Mouse (Mus musculus) thymus, postnatal 25 days (tissue): ENCODE data around the gene 1700001K19Rik.
"Not testable (repeated sequence)": the region's sequence is repeated elsewhere in the genome, so short reads cannot be mapped to it uniquely, and the experiment has no call there.

ENCODE experiments used
- DNase-seq: peaks from one replicate; pipeline ENCODE4 v3.0.0; 2022

1700001K19Rik gene

DNA sequence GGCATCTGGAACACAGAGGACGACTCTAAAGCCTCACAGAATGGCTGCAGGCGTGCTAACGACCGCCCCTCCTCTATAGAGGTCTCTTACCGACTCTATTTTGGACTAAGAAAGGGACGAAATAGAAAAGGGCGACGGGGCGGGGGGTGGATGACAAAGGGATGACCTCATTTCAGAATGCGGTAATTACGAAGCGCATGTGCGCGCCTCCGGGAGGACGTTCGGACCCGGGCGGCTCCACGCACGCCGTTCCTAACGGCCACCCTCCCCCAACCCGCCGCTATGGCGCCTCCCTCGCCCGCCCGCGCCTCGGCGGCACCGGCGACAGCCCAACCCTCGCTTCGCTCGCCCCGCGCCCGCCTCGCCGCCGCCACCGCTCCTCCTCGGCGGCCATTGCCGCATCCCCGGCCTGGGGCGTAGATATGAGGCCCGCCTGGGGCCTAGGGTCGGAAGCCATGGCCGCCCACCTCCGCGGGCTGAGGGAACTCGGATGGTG lies 13.3 kb upstream of the 1700001K19Rik start:
- no peak for DNase-seq

DNA sequence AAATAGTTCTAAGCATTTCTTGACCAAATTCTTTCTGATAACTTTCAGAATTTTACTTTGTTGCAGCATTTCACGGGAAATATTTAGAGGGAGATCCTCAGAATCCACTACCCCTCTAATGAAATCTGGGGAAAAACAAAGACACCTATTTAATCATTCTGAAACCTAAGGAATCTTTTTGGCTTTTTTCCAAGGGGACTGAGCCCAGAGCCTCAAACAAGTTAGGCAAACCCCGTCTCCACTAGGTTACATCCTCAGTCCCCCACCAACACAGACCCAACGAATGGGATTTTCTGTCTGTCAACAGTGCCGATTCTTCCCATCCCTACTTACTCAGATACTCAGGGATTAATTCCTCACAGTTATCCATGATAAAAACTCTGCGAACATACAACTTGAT lies 11.0 kb upstream of the 1700001K19Rik start:
- DNase-seq: not testable (repeated sequence)

DNA sequence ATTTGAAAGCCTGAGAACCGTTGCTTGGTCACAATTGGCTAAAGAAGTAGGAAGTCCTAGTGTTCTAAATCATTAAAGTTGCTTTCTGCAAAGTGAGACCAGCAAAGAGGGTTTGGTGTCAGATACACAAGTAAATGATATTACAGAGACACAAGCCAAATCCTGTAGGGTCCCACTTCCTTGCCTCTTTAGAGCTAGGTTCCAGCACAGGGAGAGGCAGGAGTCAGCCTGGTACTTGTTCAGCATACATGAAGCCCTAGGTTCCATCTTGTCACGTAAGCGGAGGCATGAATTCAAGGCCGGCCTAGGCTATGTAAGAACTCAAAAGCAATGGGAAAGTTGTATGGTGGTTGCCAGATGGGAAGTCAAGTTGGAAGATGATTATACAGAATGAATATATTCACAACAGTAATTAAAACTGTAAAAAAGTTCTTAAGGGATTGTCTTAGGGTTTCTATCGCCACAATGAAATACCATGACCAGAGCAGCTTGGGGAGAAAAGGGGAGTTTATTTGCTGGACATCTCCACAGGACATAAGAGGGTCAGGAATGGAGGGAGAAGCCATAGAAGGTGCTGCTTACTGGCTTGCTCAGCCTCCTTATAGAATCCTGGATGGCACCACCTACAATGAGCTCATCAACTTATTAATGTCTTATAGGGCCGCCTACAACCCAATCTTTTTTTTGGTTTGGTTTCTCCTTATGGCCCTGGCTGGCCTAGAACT lies 7.7 kb upstream of the 1700001K19Rik start:
- no peak for DNase-seq

DNA sequence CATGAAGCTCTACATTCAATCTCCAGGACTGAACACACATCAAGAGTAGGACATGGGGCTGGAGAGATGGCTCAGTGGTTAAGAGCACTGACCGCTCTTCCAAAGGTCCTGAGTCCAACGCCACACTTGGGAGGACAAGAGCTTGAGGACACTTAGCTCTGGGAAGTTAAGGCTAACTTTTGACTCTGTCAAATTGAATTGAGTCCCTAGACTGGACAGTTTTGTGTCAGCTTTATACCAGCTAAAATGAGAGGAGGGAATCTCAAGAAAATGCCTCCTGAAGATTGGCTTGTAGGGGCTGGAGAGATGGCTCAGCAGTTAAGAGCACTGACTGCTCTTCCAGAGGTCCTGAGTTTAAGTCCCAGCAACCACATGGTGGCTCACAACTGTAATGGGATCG lies 6.5 kb upstream of the 1700001K19Rik start:
- not testable (repeated sequence) for DNase-seq

DNA sequence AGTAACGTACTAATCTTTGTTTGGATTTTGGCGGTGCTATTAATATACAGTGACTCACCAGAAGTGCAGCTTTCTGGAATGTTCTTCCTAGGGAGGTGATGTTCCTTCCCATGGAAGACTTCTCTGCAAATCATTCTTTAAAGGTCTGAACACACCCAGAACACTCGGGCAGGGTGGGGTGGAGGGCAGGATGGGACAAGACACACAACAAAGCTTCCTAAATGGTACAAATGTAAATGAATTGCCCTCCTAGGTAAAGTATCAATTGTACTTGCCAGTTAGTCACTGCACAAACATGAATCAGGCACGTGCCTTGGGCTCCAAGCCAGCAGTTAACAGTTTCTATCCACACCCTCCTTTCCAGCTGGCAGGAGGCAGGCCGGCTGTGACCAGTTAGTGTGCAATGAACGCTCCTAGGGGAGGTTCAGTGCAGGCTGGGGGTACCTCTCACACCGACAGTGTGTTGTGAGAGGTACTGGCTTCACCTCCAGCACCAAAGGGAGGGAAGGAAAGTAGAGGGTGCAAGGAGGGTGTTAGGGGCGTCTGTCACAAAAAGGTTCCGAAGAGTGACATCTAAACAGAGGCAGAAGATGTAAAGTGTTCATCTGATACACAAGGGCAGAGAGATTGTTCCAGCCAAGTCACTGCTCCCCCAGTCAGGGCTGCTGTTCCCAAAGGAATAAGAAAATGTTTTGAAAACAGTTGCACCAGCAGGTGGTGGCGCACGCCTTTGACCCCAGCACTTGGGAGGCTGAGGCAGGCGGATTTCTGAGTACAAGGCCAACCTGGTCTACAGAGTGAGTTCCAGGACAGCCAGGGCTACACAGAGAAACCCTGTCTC lies 5.7 kb upstream of the 1700001K19Rik start:
- DNase-seq: no peak

DNA sequence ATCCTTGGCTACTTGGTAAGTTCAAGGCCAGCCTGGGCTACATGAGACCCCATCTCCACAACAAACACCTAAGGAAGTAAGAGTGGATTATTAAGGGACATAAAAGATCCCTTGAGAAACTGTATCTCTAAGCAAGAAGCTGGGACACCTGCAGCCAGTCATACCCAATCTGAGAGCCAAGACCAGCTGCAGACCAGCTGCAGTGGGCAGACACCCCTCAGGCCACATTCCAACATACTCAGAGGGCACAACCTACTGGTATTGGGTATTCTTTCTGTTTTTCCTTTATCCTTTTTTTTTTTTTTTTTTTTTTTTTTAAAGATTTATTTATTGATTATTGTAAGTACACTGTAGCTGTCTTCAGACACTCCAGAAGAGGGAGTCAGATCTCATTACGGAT lies 1.2 kb upstream of the 1700001K19Rik start:
- no peak for DNase-seq

DNA sequence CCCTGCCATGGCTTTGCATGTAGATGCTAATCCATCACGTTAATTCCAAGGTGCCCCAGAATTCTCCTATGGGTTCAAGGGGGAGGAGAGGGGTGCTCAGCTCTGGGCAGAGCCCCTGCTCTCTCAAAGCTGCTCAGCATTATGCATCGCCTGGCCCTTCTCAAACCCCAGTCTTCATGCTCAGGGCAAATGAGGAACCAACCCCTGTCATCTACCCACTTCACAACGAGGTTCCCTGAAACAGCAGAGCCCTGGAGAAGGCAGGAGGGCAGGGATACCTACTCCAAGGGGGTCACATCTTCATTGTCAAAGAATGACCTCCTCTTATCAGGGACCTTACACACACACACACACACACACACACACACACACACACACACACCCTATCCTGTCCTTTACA lies 541 bp downstream of the 1700001K19Rik start:
- DNase-seq: no peak

DNA sequence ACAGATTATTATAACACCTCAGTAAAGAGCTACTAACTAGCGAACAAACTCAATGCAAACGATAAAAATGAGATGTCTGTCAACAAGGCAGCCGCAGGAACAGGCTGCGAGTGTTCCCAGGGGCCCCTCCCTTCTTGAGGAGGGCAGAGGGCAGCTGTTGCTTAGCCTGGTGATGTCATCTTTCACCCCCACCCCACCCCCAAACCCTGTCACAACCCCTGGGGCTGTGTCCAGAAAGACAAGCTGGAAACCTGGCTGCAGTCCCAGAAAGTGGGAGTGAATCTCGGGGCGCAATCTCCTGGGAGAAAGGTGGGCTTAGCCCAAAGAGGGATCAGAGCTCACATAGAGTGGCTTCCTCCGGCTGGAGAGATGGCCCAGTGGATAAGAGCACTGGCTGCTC lies 1.2 kb downstream of the 1700001K19Rik start:
- DNase-seq: no peak

DNA sequence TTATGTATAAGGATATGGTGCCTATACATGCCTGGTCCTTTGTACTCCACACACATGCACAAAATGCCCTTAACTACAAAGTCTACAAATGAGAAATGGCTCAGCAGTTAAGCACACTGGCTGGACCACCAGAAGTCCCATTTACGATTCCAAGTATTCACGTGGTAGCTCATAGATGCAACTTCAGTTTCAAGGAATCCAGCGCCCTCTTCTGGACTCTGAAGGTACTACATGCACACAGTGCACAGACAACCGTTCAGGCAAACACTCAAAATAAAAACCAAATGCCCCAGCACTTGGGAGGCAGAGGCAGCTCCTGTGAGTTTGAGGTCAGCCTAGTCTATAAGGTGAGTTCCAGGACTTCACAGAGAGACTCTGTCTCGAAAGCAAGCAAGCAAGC lies 8.2 kb downstream of the 1700001K19Rik start:
- DNase-seq: peak; percentile 24

DNA sequence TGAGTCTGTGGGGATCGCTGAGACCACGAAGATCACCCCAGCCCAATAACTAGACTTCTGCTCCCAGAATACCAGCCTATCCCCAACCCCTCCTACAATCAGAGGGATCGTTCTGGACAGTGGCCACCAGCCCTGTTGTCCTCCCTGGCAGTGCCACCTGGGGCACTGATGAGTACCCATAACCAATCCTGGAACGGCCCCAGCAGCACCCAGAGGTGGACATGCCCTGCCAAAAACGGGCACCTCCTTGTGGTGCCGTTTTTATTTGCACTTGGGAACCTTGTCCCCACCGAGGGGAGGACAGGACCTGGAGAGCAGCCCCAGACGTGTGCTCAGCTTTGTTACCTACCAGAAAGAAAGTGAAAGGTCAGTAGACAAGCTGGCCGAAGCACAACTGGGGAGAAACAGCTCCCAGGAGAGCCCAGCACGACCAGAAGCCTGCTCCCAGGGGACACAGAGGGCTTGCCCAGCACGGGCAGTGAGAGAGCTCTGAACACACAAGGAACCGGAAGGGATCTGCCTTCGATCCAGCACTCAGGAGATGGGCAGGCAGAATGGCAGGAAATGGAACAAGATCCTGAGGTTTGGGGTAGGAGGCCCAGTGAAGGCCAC lies 14.8 kb downstream of the 1700001K19Rik start:
- DNase-seq: no peak

DNA sequence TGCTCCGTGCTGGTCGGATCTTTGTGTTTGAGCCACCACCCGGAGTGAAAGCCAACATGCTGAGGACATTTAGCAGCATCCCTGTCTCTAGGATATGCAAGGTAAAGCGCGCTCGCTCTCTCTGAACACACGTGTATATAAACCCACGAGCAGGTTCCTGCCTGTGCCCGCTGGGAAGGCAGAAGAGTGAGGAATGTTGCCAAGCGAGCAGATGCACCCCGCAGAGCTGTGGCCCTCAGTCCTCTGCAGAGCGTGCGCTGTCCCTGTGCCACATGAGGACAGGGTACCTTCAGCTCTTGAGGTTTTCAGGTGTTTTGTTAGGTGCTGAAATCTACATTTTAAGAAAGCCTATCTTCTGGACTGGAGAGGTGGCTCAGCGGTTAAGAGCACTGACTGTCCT lies 20.7 kb downstream of the 1700001K19Rik start:
- DNase-seq: no peak

DNA sequence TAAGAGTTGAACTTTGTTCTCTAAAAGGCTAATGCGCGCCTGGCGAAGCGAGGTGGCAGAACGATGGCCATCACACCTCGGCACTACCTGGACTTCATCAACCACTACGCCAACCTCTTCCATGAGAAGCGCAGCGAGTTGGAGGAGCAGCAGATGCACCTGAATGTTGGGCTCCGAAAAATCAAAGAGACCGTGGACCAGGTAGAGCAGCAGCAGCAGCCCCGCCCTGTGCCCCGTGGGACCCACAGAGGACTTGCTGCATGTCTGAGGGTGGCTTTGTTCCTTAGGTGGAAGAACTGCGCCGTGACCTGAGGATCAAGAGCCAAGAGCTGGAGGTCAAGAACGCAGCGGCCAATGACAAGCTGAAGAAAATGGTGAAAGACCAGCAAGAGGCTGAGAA lies 31.0 kb downstream of the 1700001K19Rik start:
- DNase-seq: no peak

DNA sequence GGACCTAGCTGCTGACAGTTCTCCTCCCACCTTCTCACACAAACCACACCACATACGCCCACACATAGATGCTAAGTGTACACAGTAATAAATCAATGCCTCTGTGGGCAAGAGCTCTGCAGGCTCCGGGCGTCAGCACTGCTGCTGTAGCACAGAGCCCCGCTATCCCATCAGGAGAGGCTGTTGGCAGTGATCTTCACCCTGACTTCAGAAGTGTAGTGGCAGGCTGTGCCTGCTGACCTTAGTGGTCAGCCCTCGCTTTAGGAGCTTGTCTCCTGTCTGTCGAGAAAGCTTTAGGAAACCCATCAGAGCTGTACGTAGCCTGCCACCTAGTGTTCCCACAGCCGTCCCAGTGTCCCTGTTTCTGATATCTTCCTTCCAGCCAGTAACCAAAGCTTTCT lies 32.2 kb downstream of the 1700001K19Rik start:
- DNase-seq: no peak

DNA sequence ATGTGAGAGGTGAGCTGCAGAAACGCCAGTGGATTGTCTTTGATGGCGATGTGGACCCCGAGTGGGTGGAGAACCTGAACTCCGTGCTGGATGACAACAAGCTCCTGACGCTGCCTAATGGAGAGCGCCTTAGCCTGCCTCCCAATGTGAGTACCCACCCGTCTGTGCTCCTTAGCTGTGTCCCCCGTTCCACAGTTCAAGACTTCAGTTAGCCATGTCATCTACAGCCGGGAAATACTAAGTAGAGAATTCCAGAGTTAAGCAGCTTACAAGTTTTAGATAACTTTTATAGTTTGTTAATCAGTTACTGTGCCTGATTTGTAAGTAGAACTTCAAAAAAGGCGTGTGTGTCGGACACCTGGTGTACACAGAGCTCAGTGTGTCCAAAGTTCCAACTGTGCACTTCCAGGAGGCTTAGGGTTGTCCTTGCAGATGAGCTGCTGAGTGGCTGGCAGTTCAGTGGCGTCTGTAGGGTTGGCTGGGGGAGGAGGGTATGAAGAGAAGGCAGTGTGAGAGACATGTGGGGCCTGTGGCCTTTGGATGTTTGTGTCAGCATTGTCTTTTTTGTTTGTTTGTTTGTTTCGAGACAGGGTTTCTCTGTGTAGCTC lies 44.8 kb downstream of the 1700001K19Rik start:
- DNase-seq: no peak

DNA sequence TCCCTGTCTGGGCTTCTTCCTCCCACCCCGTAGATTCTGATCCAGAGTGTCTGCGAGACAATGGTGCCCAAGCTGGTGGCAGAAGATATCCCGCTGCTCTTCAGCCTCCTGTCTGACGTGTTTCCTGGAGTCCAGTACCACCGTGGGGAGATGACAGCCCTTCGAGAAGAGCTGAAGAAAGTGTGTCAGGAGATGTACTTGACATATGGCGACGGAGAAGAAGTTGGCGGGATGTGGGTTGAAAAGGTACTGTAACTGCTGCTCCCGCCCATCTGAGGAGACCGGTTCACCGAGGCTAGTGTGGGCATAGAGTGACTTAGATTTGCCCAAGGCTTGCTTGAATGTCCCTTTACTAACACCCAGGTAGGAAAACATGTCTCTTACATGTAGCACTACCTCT lies 46.1 kb downstream of the 1700001K19Rik start:
- DNase-seq: no peak

DNA sequence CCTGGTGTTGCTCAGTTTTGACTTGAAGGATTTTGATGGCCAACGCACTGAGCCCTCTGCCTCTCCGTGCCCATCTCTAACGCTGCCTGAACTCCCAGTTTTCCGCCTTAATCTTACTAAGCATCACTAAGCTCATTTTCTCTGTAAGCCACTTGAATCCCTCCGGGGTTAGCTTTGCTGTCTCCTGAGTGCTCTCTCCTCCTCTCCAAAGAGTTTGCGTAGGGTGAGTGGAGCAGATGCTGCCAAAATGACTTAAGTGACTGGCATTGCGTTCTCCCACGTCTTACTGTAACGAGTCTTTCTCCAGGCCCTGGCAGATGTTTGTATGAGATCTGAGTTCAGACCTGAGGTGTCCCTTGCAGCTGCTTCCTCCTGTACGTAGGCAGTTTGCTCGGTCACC lies 52.4 kb downstream of the 1700001K19Rik start:
- DNase-seq: no peak
